Mouse (Mus musculus) lung, postnatal 0 days (tissue): Measurements from ENCODE around the gene Dcaf10.

Experiments
- CTCF ChIP-seq: IDR thresholded peaks from 2 replicates; pipeline ENCODE4 v1.5.1; 2016; ENCODE audit warnings: antibody characterized with exemption, mild to moderate bottlenecking
- EP300 ChIP-seq: IDR thresholded peaks from 2 replicates; pipeline ENCODE4 v1.6.1; 2016; ENCODE audit warnings: antibody characterized with exemption, mild to moderate bottlenecking, control low read depth

- TF ChIP-seq EP300 (no peak), CTCF (peak; percentile 59)
Measured at GRCm38 (mm10) chr4:45392099-45392498, 50.2 kb downstream of the Dcaf10 start.
